Mouse (Mus musculus) E14TG2a.4 (cell line): ENCODE measurements around the gene Bcl6b.
A peak's percentile ranks its signal among the peaks of the same experiment; 100 is the strongest.

Experiments
- H3K27me3 ChIP-seq: 2 replicates; pipeline ENCODE4 v1.6.1; 2014; ENCODE audit warnings: low read length, control low read depth; ENCODE audit not compliant: insufficient read depth
- H3K36me3 ChIP-seq: 2 replicates; pipeline ENCODE4 v1.6.1; 2014; ENCODE audit warnings: low read length, control low read depth; ENCODE audit not compliant: insufficient read depth
- H3K4me1 ChIP-seq: replicated peaks from 2 replicates; pipeline ENCODE4 v1.6.1; 2014; ENCODE audit warnings: low read depth, low read length, control low read depth
- H3K4me3 ChIP-seq: replicated peaks from 2 replicates; pipeline ENCODE4 v1.5.1; 2014; ENCODE audit warnings: mild to moderate bottlenecking, low read length
- H3K9me3 ChIP-seq: 2 replicates; pipeline ENCODE4 v1.6.1; 2014; ENCODE audit warnings: low read length, control low read depth
- CTCF ChIP-seq: conservative IDR thresholded peaks from 2 replicates; pipeline ENCODE4 v1.5.1; 2014; ENCODE audit warnings: low read length
- NANOG ChIP-seq: IDR thresholded peaks from 2 replicates; pipeline ENCODE4 v1.6.1; 2014; ENCODE audit warnings: borderline replicate concordance, low read length, mixed read lengths
- POU5F1 ChIP-seq: IDR thresholded peaks from 2 replicates; pipeline ENCODE4 v1.6.1; 2014; ENCODE audit warnings: low read length, borderline replicate concordance

Gene Bcl6b

DNA sequence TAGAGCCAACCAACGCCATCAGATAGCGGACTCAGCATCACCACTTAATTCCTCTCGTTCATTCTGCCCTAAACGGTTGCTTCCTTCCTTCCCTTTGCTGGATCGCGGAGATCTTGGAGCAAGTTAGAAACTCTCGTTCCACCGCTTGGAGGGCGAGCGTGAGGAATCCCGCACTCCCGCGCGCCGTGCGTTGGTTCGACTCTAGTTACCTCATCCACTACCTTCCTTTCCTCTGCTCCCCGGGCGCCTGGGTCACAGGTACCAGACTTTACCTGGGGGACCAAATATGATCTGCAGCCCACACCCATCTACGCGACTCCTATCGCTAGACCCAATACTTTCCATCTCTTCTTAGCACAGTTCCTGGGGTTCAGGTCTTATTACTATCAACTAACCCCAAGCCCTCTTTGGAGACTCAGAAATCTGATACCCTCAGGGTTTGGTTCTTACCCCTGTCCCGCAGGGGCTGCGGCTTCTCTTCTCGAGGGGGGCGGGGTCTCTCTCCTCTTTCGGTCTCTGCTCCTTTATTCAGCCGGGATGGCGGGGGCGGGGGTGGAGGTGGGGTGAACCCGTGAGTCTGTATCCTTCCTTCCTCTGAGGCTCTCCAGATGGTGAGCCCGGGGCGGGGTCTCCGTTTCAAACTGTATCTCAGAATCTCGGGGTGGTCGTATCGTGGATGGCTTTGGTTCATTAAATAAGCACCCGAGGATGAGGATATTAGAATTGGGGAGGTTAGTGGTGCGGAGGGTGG, at the start of gene Bcl6b:
Gene Bcl6b, minus strand, starts transcription at position 539 of the 751 bp plus-strand sequence.
- Histone ChIP-seq H3K4me1 (peaks cover 92% of the 10 kb centered on the region), H3K9me3 (no peaks in the 10 kb centered on the region), H3K27me3 (peaks cover 59% of the 10 kb centered on the region), H3K36me3 (peaks cover 12% of the 10 kb centered on the region), H3K4me3 (peak within 1 kb of the TSS; percentile 79)
- TF ChIP-seq NANOG = no peak
- TF ChIP-seq POU5F1 = no peak

DNA sequence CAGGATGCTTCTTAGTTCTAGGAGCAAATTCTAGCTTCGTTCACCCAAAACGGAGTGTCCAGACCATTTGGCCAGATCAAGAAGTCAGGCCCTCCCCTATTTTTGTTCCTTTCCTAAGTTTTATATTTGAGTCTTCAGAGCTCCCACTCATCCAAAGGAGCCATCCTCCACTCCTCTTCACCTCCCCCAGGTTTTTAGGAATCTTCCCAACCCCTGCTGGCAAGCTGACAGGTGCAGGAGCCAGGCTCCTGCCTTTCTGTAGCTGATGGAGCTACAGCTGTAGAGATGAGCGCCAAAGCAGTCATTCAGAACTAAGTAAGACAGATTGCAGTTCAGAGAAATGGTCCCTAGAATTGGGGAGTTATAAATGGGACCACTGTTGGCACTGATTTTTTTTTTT, 49.4 kb upstream of the Bcl6b start:
- TF ChIP-seq POU5F1 (no peak), CTCF (no peak), NANOG (no peak)
- Histone ChIP-seq H3K36me3 (no peaks in the 10 kb centered on the region), H3K9me3 (no peaks in the 10 kb centered on the region), H3K4me3 (no peak overlapping the region), H3K27me3 (no peaks in the 10 kb centered on the region), H3K4me1 (peaks cover 4% of the 10 kb centered on the region)

DNA sequence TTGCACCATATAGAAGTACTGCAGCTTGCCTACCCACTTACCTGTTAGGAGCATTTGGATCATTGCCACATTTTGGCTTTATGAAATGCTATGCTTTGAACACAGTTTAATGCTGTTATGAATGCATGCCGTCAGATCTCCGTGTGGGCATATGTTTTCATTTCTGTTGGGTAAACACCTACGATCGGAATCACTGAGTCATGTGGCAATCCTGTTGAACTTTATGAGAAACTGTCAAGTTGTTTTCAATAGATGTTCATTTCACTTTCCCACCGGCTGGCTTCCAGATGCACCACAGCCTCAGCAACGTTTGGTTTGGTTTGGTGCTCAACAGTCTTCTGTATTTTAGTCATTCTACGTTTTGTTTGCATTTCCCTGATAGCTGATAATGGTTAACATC, 42.0 kb upstream of the Bcl6b start:
- H3K9me3 ChIP-seq = no peaks in the 10 kb centered on the region
- no peaks in the 10 kb centered on the region; the same call in 1 of the 2 replicates for H3K27me3 ChIP-seq
- TF ChIP-seq POU5F1 (no peak), CTCF (no peak), NANOG (no peak)
- no peaks in the 10 kb centered on the region for H3K36me3 ChIP-seq
- H3K4me1 ChIP-seq = peaks cover 6% of the 10 kb centered on the region
- H3K4me3 ChIP-seq = no peak overlapping the region

DNA sequence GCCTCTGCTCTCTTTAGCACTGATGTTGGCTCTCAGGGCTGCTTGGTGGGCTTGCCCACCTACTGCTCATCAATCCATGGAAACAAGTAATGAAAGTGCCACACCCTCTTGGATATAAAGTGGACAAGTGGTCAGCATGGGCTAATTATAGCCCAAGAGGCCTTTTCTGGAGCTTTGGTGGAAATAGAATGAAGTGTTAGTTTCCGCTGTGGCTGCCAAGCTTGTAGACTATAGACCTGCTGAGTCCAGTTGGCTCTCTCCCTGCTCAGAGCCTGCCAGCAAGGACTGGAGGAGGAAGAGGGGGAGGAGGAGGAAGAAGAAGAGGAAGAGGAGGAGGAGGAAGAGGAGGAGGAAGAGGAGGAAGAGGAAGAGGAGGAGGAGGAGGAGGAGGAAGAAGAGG, 36.8 kb upstream of the Bcl6b start:
- no peak overlapping the region for H3K4me3 ChIP-seq
- H3K36me3 ChIP-seq = no peaks in the 10 kb centered on the region
- no peak for TF ChIP-seq CTCF
- TF ChIP-seq POU5F1 = no peak
- TF ChIP-seq NANOG = no peak
- no peaks in the 10 kb centered on the region for H3K9me3 ChIP-seq
- no peaks in the 10 kb centered on the region; the same call in 1 of the 2 replicates for H3K27me3 ChIP-seq
- no peaks in the 10 kb centered on the region for H3K4me1 ChIP-seq

DNA sequence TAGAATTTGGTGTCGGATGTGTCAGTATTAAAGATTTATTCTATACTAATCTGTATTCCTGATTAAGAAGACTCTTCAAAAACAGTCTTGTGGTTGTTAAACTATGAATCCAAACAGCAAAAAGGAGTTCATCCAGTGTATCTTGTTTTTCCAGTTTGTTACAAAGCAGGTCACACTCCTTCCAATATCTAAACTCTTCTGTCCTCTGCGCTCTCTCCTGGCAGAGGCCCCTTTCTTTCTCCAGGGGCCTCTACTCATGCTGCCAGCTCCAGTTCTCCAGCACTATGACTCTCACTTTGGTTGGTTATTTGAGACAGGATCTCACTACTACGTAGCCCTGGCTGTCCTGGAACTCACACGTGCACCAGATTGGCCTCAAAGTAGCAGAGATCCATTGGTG, 36.2 kb upstream of the Bcl6b start:
- TF ChIP-seq CTCF (no peak), POU5F1 (no peak), NANOG (no peak)
- H3K27me3 ChIP-seq = no peaks in the 10 kb centered on the region; the same call in 1 of the 2 replicates
- H3K9me3 ChIP-seq = no peaks in the 10 kb centered on the region
- no peaks in the 10 kb centered on the region for H3K4me1 ChIP-seq
- no peaks in the 10 kb centered on the region for H3K36me3 ChIP-seq
- H3K4me3 ChIP-seq = no peak overlapping the region

DNA sequence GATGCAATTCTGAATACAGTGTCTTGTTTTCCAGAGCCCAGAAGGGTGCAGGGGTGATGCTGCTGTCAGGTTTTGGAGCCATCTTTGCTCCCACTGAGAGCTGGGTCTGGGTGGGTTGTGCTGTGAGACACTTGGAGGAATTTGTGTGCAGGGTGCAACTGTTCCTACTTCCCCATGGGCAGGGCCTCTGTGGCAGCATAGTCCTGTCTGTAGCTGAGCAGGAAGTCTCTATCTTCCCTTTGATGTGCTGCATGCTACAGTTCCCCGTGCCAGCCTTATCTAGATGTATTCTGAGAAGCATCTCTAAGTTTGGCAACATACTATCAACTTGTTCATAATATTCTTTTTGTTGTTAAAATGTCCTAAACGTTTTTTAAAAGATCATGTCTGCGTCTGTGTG, 35.7 kb upstream of the Bcl6b start:
- H3K9me3 ChIP-seq = no peaks in the 10 kb centered on the region
- H3K4me3 ChIP-seq = no peak overlapping the region
- TF ChIP-seq POU5F1 (no peak), CTCF (no peak), NANOG (no peak)
- no peaks in the 10 kb centered on the region for H3K36me3 ChIP-seq
- no peaks in the 10 kb centered on the region; the same call in 1 of the 2 replicates for H3K27me3 ChIP-seq
- no peaks in the 10 kb centered on the region for H3K4me1 ChIP-seq

DNA sequence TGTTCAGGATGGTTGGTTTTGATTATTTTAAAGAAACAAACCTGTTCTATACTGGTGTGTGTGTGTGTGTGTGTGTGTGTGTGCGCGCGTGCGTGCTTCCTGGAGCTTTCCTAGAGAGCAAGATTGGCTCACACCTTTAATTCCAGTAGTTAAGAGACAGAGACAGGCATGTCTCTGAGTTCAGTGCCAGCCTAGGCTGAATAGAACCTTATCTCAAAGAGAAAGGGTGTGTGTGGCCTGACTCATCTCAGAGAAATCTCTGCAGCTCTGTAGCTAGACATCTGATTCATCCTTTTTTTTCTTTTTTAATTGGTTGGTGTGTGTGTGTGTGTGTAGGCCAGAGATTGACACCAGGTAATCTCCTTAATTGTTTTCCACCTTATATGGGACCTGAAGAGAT, 29.4 kb upstream of the Bcl6b start:
- TF ChIP-seq POU5F1 (no peak), CTCF (no peak), NANOG (no peak)
- Histone ChIP-seq H3K27me3 (peaks cover 33% of the 10 kb centered on the region), H3K9me3 (no peaks in the 10 kb centered on the region), H3K4me3 (no peak overlapping the region), H3K4me1 (peaks cover 19% of the 10 kb centered on the region), H3K36me3 (no peaks in the 10 kb centered on the region)

DNA sequence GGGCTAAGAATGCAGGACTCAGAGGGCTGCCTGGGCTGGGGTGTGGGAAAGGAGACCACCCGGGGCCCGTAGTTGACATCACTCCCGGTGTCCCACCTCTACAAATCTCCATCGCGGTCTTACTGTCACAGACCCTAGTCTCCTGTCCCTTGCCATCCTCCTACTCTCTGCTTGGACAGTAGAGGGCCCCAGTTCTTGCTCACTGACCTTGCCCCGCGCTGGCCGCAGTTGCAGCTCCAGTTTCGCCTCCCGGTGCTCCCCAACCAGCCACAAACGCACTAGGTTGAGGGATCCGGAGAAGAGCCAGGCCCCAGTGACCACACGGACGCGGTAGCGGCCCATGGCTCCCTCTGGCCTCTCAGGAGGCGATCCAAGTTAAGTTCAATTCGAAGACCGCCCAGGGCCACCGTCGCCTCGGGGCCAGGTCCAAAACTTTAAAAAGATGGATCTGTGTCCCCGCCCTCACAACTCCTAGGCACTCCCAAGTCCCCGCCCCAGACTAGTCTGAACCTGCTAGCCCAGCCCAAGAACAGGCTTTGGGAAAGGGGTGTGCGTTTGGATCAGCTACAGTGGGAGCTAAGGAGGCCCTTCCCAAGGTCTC, 25.4 kb upstream of the Bcl6b start, which contains the start of gene Alox12:
Gene Alox12, minus strand, starts transcription at position 423 of the 601 bp plus-strand sequence.
- H3K27me3 ChIP-seq = peaks cover 73% of the 10 kb centered on the region
- no peaks in the 10 kb centered on the region for H3K36me3 ChIP-seq
- no peak for TF ChIP-seq CTCF
- TF ChIP-seq POU5F1 = no peak
- no peak for TF ChIP-seq NANOG
- H3K4me3 ChIP-seq = peak within 1 kb of the TSS; percentile 70
- peaks cover 26% of the 10 kb centered on the region for H3K4me1 ChIP-seq
- H3K9me3 ChIP-seq = no peaks in the 10 kb centered on the region

DNA sequence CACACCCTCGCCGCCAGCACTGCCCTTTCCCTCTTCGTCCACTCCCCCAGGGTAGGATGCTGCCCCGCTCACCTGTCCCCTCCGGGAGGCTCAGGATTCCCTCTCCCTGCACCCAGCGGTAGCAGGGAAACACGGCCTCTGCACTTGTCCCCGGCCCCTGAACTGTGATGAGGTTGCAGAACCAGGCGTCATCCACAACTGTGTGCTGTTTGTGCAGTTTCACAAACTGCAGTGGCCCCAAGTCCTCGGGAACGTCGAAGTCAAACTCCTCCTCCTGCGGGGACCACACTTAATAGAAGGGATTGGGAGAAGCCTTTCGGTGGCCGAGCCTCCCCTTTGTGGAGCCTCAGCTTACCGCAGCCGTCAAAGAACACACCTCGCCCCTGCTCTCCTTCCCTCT, 24.7 kb upstream of the Bcl6b start:
- Histone ChIP-seq H3K36me3 (no peaks in the 10 kb centered on the region), H3K9me3 (no peaks in the 10 kb centered on the region), H3K4me1 (peaks cover 26% of the 10 kb centered on the region), H3K4me3 (peak overlapping the region; percentile 70), H3K27me3 (peaks cover 75% of the 10 kb centered on the region)
- TF ChIP-seq CTCF (no peak), POU5F1 (no peak), NANOG (no peak)
